Mouse (Mus musculus): ENCODE data around the gene Gm10295. TPM values are rescaled to one million over a fixed set of nuclear protein-coding genes. Genes with fewer than 3 reads are reported as not detected.

The Gm10295 gene
- not detected for polyA plus RNA-seq (2014; fragmentation: Illumina TruSeq; extraction: RNeasy Lipid Tissue Mini Kit (QIAGEN cat#74804); ENCODE audit: low read depth, low replicate concordance)

GRCm38 (mm10) chr7:71351364-71351763, at the start of gene Gm10295:
Gm10295 (minus strand) TSS chr7:71351485.

